Mouse (Mus musculus) heart, adult 2 months (tissue): Measurements from ENCODE around the gene 2410004B18Rik.

Experiments used
- CTCF ChIP-seq: fragments of 200-600 bp; IDR thresholded peaks from 2 replicates; pipeline ENCODE4 v1.8.1; 2022; ENCODE audit warnings: antibody characterized with exemption, mild to moderate bottlenecking, moderate library complexity
- EP300 ChIP-seq: fragments of 200-500 bp; IDR thresholded peaks from 2 replicates; pipeline ENCODE4 v1.6.1; 2011; ENCODE audit warnings: low read depth, low read length, control low read depth; ENCODE audit not compliant: insufficient read depth
- POLR2A ChIP-seq: fragments of 200-500 bp; IDR thresholded peaks from 2 replicates; pipeline ENCODE4 v1.6.1; 2011; ENCODE audit warnings: mild to moderate bottlenecking, low read depth, low read length, control low read depth; ENCODE audit not compliant: insufficient read depth

GRCm38 (mm10) chr3:145987970-145988683, 50.3 kb downstream of the 2410004B18Rik start:
- TF ChIP-seq POLR2A, result no peak; the same call in 1 of the 2 replicates
- TF ChIP-seq CTCF, result no peak
- TF ChIP-seq EP300, result no peak
